Mouse (Mus musculus) kidney, adult 11 months (tissue): Measurements from ENCODE around the gene Uxs1.

Experiments used
- DNase-seq: peaks from one replicate; pipeline ENCODE4 v3.0.0; 2022

Uxs1 gene

GRCm38 (mm10) chr1:43789765-43790164, 37.8 kb downstream of the Uxs1 start:
- DNase-seq = no peak

GRCm38 (mm10) chr1:43786711-43787110, 40.9 kb downstream of the Uxs1 start:
- no peak for DNase-seq

GRCm38 (mm10) chr1:43785316-43785715, 42.3 kb downstream of the Uxs1 start:
- DNase-seq = no peak

GRCm38 (mm10) chr1:43783186-43783585, 44.4 kb downstream of the Uxs1 start:
- DNase-seq = no peak

- no peak for DNase-seq
Observed at GRCm38 (mm10) chr1:43782680-43783079, 44.9 kb downstream of the Uxs1 start.

GRCm38 (mm10) chr1:43781672-43782071, 45.9 kb downstream of the Uxs1 start:
- DNase-seq = no peak

- DNase-seq = no peak
Observed at GRCm38 (mm10) chr1:43781195-43781594, 46.4 kb downstream of the Uxs1 start.

- DNase-seq = no peak
Observed at GRCm38 (mm10) chr1:43776106-43776505, 51.5 kb downstream of the Uxs1 start.

GRCm38 (mm10) chr1:43774126-43774525, 53.5 kb downstream of the Uxs1 start:
- peak; percentile 22 for DNase-seq

- DNase-seq = no peak
Observed at GRCm38 (mm10) chr1:43772694-43773093, 54.9 kb downstream of the Uxs1 start.

GRCm38 (mm10) chr1:43770032-43770431, 57.6 kb downstream of the Uxs1 start:
- DNase-seq = no peak

- no peak for DNase-seq
Observed at GRCm38 (mm10) chr1:43769348-43769747, 58.3 kb downstream of the Uxs1 start.

GRCm38 (mm10) chr1:43768385-43768990, 59.1 kb downstream of the Uxs1 start:
- no peak for DNase-seq

GRCm38 (mm10) chr1:43766328-43766727, 61.3 kb downstream of the Uxs1 start:
- DNase-seq = no peak

- no peak for DNase-seq
Observed at GRCm38 (mm10) chr1:43764481-43764880, 63.1 kb downstream of the Uxs1 start.

- DNase-seq = no peak
Observed at GRCm38 (mm10) chr1:43760085-43760484, 67.5 kb downstream of the Uxs1 start.

- no peak for DNase-seq
Observed at GRCm38 (mm10) chr1:43754448-43755312, 72.9 kb downstream of the Uxs1 start.

- DNase-seq = no peak
Observed at GRCm38 (mm10) chr1:43738519-43738894, 89.1 kb downstream of the Uxs1 start.

- no peak for DNase-seq
Observed at GRCm38 (mm10) chr1:43737812-43738518, 89.6 kb downstream of the Uxs1 start.

GRCm38 (mm10) chr1:43732657-43733056, 94.9 kb downstream of the Uxs1 start:
- no peak for DNase-seq

GRCm38 (mm10) chr1:43732100-43732499, 95.5 kb downstream of the Uxs1 start:
- no peak for DNase-seq

- peak; percentile 22 for DNase-seq
Observed at GRCm38 (mm10) chr1:43730491-43730924, 97.1 kb downstream of the Uxs1 start, which contains the start of gene 1500015O10Rik. Gene 1500015O10Rik (plus strand): TSS chr1:43730602.

GRCm38 (mm10) chr1:43722459-43722858, 105.1 kb downstream of the Uxs1 start:
- DNase-seq = no peak

- no peak for DNase-seq
Observed at GRCm38 (mm10) chr1:43718793-43719192, 108.8 kb downstream of the Uxs1 start.
